Mouse (Mus musculus): Measurements from ENCODE around the gene Cacng7. TPM values are rescaled to one million over a fixed set of nuclear protein-coding genes. Genes with fewer than 3 reads are reported as not detected.

Gene Cacng7
- total and polyA plus RNA-seq, 2 experiments from 2014 or later: 0.15 to 4.0 TPM

DNA sequence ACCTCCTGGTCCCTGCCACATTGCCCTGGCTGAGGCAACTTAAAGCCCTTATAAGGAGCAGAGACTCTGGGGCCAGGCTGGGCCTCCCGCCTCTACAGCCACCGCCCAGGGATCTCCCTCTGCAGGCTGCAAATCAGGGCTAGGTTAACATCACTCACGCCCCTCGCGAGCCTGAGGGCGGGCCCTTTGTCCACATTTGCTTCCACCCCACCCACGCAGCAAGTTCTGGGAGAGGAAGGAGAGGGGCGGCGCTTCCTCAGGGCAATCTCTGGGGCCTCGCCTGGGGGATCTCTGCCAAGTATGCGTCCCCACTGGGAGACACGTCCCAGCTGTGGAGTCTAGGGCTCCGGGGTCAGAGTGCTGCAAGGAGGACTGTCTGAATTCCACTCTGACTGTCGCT is 40.0 kb upstream of the Cacng7 start:
- Histone ChIP-seq H3K36me3 (replicated peaks; ENCODE audit: control insufficient read depth, insufficient read depth, low read length) (peaks cover 40% of the 10 kb centered on the region), H3K9me3 (replicated peaks; ENCODE audit: control insufficient read depth, low read length) (no peaks in the 10 kb centered on the region), H3K4me3 (ENCODE audit: low read depth, low read length) (peak overlapping the region; percentile 64), H3K27ac (ENCODE audit: low read depth) (peak overlapping the region; percentile 93), H3K4me1 (ENCODE audit: control insufficient read depth, insufficient read depth) (peaks cover 32% of the 10 kb centered on the region), H3K4me2 (ENCODE audit: low read depth, low read length) (peak overlapping the region; percentile 68), H3K27me3 (ENCODE audit: control insufficient read depth, insufficient read depth, low read length) (no peaks in the 10 kb centered on the region), H3K9ac (replicated peaks; ENCODE audit: low read depth, low read length) (peak overlapping the region; percentile 77)
- peak; percentile 83 for ATAC-seq (ENCODE audit: insufficient read depth, low read depth)
- 1% methylated on average over 14 of the region's 14 CpGs for WGBS
- TF ChIP-seq CTCF (IDR thresholded peaks at IDR 0.05; ENCODE audit: low read depth): peak; percentile 26
- TF ChIP-seq EP300 (IDR thresholded peaks at IDR 0.05; ENCODE audit: low read depth): peak; percentile 65
- DNase-seq (ENCODE audit: low spot score): peak; percentile 96

GRCm38 (mm10) chr7:3294794-3295193 is 38.0 kb upstream of the Cacng7 start:
- H3K36me3 ChIP-seq (replicated peaks; ENCODE audit: control insufficient read depth, insufficient read depth, low read length): peaks cover 58% of the 10 kb centered on the region
- no peak overlapping the region for H3K4me3 ChIP-seq (ENCODE audit: low read depth, low read length)
- H3K4me2 ChIP-seq (ENCODE audit: low read depth, low read length): peak overlapping the region; percentile 41
- no peak overlapping the region for H3K9ac ChIP-seq (replicated peaks; ENCODE audit: low read depth, low read length)
- 0 out of 2 replicates have a peak overlapping the region, but pooled peaks have one; percentile 11 for H3K27ac ChIP-seq (ENCODE audit: low read depth)
- 75% methylated on average over 1 of the region's 1 CpGs for WGBS
- TF ChIP-seq EP300 (IDR thresholded peaks at IDR 0.05; ENCODE audit: low read depth) (no peak), CTCF (IDR thresholded peaks at IDR 0.05; ENCODE audit: low read depth) (no peak)
- ATAC-seq (ENCODE audit: insufficient read depth, low read depth) (no peak), DNase-seq (ENCODE audit: low spot score) (no peak)
- no peaks in the 10 kb centered on the region for H3K27me3 ChIP-seq (ENCODE audit: control insufficient read depth, insufficient read depth, low read length)
- peaks cover 40% of the 10 kb centered on the region for H3K4me1 ChIP-seq (ENCODE audit: control insufficient read depth, insufficient read depth)
- no peaks in the 10 kb centered on the region for H3K9me3 ChIP-seq (replicated peaks; ENCODE audit: control insufficient read depth, low read length)

DNA sequence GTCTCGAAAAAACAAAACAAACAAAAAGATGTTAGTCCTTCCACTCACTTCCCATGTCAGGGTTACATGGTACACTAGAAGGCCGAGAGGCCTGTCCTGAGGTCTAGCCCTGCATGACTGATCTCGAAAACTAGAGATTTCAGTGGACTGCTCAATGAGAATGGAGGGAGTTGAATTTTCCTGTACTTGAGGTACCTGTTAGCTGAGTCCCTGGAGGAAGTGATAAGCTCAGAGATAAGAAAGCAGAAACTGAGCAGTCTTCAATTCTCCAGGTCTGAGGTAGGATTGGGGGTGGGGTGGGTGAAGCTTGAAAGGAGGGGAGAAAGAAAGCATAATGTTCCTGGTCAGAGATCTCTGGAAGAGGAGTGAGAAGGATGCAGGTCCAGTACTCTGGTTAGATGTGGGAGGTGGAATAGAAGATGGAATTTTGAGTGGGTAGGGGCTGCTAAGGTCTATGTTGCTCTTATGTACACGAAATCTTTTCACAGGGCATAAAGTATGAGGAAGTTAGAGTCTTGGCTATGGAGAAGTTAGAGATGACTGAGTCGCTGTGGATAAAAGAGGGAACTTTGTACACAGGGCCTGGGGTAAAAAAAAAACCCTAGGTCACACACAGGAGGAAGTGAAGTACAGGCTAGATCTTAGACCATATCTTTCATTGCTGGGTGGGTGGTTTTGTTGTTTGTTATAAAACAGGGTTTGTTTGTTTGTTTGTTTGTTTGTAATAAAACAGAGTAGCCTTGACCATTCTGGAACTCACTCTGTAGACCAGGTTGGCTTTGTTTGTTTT is 37.2 kb upstream of the Cacng7 start:
- ATAC-seq (ENCODE audit: insufficient read depth, low read depth): no peak
- Histone ChIP-seq H3K9me3 (replicated peaks; ENCODE audit: control insufficient read depth, low read length) (no peaks in the 10 kb centered on the region), H3K4me1 (ENCODE audit: control insufficient read depth, insufficient read depth) (peaks cover 40% of the 10 kb centered on the region), H3K9ac (replicated peaks; ENCODE audit: low read depth, low read length) (no peak overlapping the region), H3K4me2 (ENCODE audit: low read depth, low read length) (peak overlapping the region; percentile 41), H3K4me3 (ENCODE audit: low read depth, low read length) (no peak overlapping the region), H3K27me3 (ENCODE audit: control insufficient read depth, insufficient read depth, low read length) (no peaks in the 10 kb centered on the region), H3K27ac (ENCODE audit: low read depth) (peak overlapping the region; percentile 11; the same call in 1 of the 2 replicates), H3K36me3 (replicated peaks; ENCODE audit: control insufficient read depth, insufficient read depth, low read length) (peaks cover 62% of the 10 kb centered on the region)
- no peak for TF ChIP-seq CTCF (IDR thresholded peaks at IDR 0.05; ENCODE audit: low read depth)
- TF ChIP-seq EP300 (IDR thresholded peaks at IDR 0.05; ENCODE audit: low read depth): no peak
- no peak for DNase-seq (ENCODE audit: low spot score)
- WGBS: 71% methylated on average over 5 of the region's 5 CpGs

GRCm38 (mm10) chr7:3296711-3297110 is 36.0 kb upstream of the Cacng7 start:
- Histone ChIP-seq H3K9ac (replicated peaks; ENCODE audit: low read depth, low read length) (no peak overlapping the region), H3K27me3 (ENCODE audit: control insufficient read depth, insufficient read depth, low read length) (no peaks in the 10 kb centered on the region), H3K36me3 (replicated peaks; ENCODE audit: control insufficient read depth, insufficient read depth, low read length) (peaks cover 62% of the 10 kb centered on the region), H3K4me1 (ENCODE audit: control insufficient read depth, insufficient read depth) (peaks cover 40% of the 10 kb centered on the region), H3K4me3 (ENCODE audit: low read depth, low read length) (no peak overlapping the region), H3K4me2 (ENCODE audit: low read depth, low read length) (peak overlapping the region; percentile 44; the same call in 1 of the 2 replicates), H3K9me3 (replicated peaks; ENCODE audit: control insufficient read depth, low read length) (no peaks in the 10 kb centered on the region), H3K27ac (ENCODE audit: low read depth) (no peak overlapping the region)
- no peak for TF ChIP-seq CTCF (IDR thresholded peaks at IDR 0.05; ENCODE audit: low read depth)
- TF ChIP-seq EP300 (IDR thresholded peaks at IDR 0.05; ENCODE audit: low read depth): no peak
- WGBS: 85% methylated on average over 16 of the region's 16 CpGs
- no peak for ATAC-seq (ENCODE audit: insufficient read depth, low read depth)
- DNase-seq (ENCODE audit: low spot score): no peak

DNA sequence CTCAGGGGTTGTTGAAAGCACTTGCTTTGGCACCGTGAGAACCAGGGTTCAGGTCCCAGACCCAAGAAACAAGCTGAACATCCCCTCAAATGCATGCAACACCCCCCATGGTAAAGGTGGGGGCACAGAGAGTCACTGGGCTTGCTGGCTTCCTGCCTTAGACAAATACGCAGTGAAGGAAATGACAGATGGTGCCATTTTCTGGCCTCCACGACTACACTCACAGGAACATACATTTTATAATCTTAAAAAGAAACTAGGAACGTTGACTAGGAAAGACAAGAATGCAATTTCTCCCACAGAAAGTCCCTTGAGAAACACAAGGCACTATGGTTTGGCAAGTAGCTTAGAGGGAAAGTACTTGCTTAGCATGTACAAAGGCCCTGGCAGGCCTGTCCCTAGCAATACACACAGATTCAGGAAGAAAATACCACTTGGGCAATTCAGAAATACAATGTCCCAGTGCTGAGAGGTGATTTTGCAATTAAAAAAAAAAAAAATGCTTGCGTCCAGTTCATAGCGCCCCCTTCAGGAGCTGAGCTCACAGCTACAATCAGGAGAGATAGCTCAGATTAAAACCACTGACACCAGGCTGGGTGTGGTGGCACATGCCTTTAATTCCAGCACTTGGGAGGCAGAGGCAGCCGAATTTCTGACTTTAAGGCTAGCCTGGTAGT is 32.7 kb upstream of the Cacng7 start:
- ATAC-seq (ENCODE audit: insufficient read depth, low read depth) (no peak), DNase-seq (ENCODE audit: low spot score) (no peak)
- Histone ChIP-seq H3K4me3 (ENCODE audit: low read depth, low read length) (no peak overlapping the region), H3K9ac (replicated peaks; ENCODE audit: low read depth, low read length) (no peak overlapping the region), H3K27me3 (ENCODE audit: control insufficient read depth, insufficient read depth, low read length) (peaks cover 14% of the 10 kb centered on the region), H3K36me3 (replicated peaks; ENCODE audit: control insufficient read depth, insufficient read depth, low read length) (peaks cover 46% of the 10 kb centered on the region), H3K4me2 (ENCODE audit: low read depth, low read length) (no peak overlapping the region), H3K9me3 (replicated peaks; ENCODE audit: control insufficient read depth, low read length) (no peaks in the 10 kb centered on the region), H3K4me1 (ENCODE audit: control insufficient read depth, insufficient read depth) (peaks cover 28% of the 10 kb centered on the region), H3K27ac (ENCODE audit: low read depth) (no peak overlapping the region)
- 45% methylated on average over 7 of the region's 7 CpGs for WGBS
- TF ChIP-seq CTCF (IDR thresholded peaks at IDR 0.05; ENCODE audit: low read depth): peak; percentile 35
- no peak for TF ChIP-seq EP300 (IDR thresholded peaks at IDR 0.05; ENCODE audit: low read depth)
